ENCODE assay signal across 29 mouse cellular contexts in the genomic region with DNA sequence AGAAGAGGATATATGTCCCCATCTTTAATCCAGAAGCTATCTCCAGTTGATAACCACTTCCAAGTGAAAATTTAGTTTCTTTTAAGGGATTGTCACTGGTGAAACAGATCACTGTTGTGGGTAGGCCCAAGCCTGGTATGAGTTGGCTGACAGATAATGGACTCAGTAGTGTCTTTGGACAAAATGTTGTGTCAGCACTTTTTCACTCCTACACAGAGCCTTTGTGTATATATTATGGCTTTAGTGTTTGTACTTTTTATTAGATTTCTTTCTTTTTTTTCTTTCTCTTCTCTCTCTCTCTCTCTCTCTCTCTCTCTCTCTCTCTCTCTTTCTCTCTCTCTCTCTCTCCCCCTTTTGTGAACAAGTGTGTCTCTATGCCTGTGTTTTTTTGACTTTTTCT.
"Had no signal": no experiment of that assay in that cellular context is flagged by ENCODE, and none has a peak within 500 bp of the region (broad histone marks: within the 10 kb centered on the region; RNA-seq: fewer than 3 reads in every experiment).

No protein-coding gene starts in this region.

- H3K27ac ChIP-seq: limb, embryonic 10.5 days; limb, embryonic 12.5 days; limb, embryonic 13.5 days; limb, embryonic 15.5 days; liver, embryonic 12.5 days; liver, embryonic 13.5 days; liver, embryonic 14.5 days; liver, embryonic 15.5 days; lung, embryonic 15.5 days; macrophage; midbrain, embryonic 12.5 days; midbrain, embryonic 13.5 days; midbrain, embryonic 15.5 days; neural tube, embryonic 12.5 days had no signal

- H3K9me3 ChIP-seq: limb, embryonic 10.5 days; limb, embryonic 12.5 days; limb, embryonic 13.5 days; limb, embryonic 15.5 days; liver, embryonic 12.5 days; liver, embryonic 13.5 days; liver, embryonic 15.5 days; lung, embryonic 15.5 days; midbrain, embryonic 12.5 days; midbrain, embryonic 15.5 days; neural tube, embryonic 12.5 days had no signal

- H3K9ac ChIP-seq: limb, embryonic 12.5 days; limb, embryonic 13.5 days; limb, embryonic 15.5 days; liver, embryonic 12.5 days; liver, embryonic 13.5 days; liver, embryonic 14.5 days; liver, embryonic 15.5 days; liver, postnatal 0 days; lung, embryonic 14.5 days; lung, embryonic 15.5 days; midbrain, embryonic 12.5 days; midbrain, embryonic 13.5 days; midbrain, embryonic 15.5 days; neural tube, embryonic 12.5 days had no signal

- H3K27me3 ChIP-seq: limb, embryonic 12.5 days; limb, embryonic 13.5 days; limb, embryonic 15.5 days; liver, embryonic 12.5 days; liver, embryonic 13.5 days; liver, embryonic 15.5 days; lung, embryonic 15.5 days; midbrain, embryonic 12.5 days; midbrain, embryonic 13.5 days; midbrain, embryonic 15.5 days; neural tube, embryonic 12.5 days had no signal

- H3K36me3 ChIP-seq: limb, embryonic 10.5 days; limb, embryonic 12.5 days; limb, embryonic 13.5 days; limb, embryonic 15.5 days; liver, embryonic 12.5 days; liver, embryonic 13.5 days; liver, embryonic 15.5 days; lung, embryonic 15.5 days; midbrain, embryonic 12.5 days; midbrain, embryonic 13.5 days; midbrain, embryonic 15.5 days; neural tube, embryonic 12.5 days had no signal

- H3K4me3 ChIP-seq: limb, embryonic 10.5 days; limb, embryonic 12.5 days; limb, embryonic 13.5 days; limb, embryonic 15.5 days; liver, embryonic 12.5 days; liver, embryonic 13.5 days; liver, embryonic 15.5 days; lung, embryonic 15.5 days; megakaryocyte, embryonic 14.5 days; midbrain, embryonic 12.5 days; midbrain, embryonic 13.5 days; midbrain, embryonic 15.5 days; myocyte; neural tube, embryonic 12.5 days had no signal

- H3K4me1 ChIP-seq: limb, embryonic 10.5 days; limb, embryonic 12.5 days; limb, embryonic 13.5 days; limb, embryonic 15.5 days; liver, embryonic 12.5 days; liver, embryonic 13.5 days; liver, embryonic 15.5 days; lung, embryonic 15.5 days; midbrain, embryonic 12.5 days; midbrain, embryonic 13.5 days; midbrain, embryonic 15.5 days; neural tube, embryonic 12.5 days had no signal

- H3K4me2 ChIP-seq: limb, embryonic 12.5 days; limb, embryonic 13.5 days; limb, embryonic 15.5 days; liver, embryonic 11.5 days; liver, embryonic 12.5 days; liver, embryonic 13.5 days; liver, embryonic 15.5 days; lung, embryonic 14.5 days; lung, embryonic 15.5 days; midbrain, embryonic 11.5 days; midbrain, embryonic 12.5 days; midbrain, embryonic 13.5 days; midbrain, embryonic 15.5 days; neural tube, embryonic 12.5 days had no signal

- DNase-seq: left cerebral cortex, postnatal 4 days; liver; liver, embryonic 13.5 days; liver, postnatal 0 days; lung, adult 18-20 months; lung, adult 2 months; lung, embryonic 14.5 days; lung, postnatal 10 days; lung, postnatal 14 days; lung, postnatal 36 days; lung, postnatal 4 days; midbrain, embryonic 14.5 days had no signal
